Mouse (Mus musculus) thymus, adult 2 months (tissue): ENCODE data around the gene Lnx1.

Experiments
- CTCF ChIP-seq: fragments of 200-500 bp; IDR thresholded peaks from 2 replicates; pipeline ENCODE4 v1.5.1; 2012; ENCODE audit warnings: mild to moderate bottlenecking, control low read depth, low read length, moderate library complexity, borderline replicate concordance; ENCODE audit not compliant: control insufficient read depth, poor library complexity, insufficient read depth; ENCODE audit errors: extremely low read depth
- POLR2A ChIP-seq: fragments of 200-500 bp; IDR thresholded peaks from 2 replicates; pipeline ENCODE4 v1.6.1; 2012; ENCODE audit warnings: mild to moderate bottlenecking, low read length, control low read depth, moderate library complexity; ENCODE audit not compliant: control insufficient read depth, poor library complexity, insufficient read depth; ENCODE audit errors: extremely low read depth

DNA sequence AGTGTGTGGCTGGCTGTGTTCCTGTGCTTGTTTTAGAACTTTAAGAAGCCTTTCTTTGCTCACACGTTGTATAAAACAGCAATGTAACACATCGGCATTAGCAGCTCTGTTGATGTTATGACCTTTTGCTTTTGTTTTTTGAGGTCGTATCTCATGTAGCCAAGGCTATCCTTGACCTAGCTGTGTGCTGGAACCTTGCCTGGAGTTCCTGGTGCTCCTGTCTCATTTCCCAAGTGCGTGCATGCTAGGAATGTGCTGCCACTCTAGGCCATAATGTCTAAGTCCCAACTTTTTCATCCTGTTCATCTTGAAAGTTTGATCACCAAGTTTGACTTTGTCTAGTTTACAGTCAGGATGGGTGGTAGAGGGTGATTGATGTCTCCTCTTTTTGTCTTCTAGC lies 157.1 kb downstream of the Lnx1 start:
- TF ChIP-seq POLR2A (no peak), CTCF (no peak)
